Mouse (Mus musculus) midbrain, postnatal 0 days (tissue): ENCODE measurements around the gene Mat2a. TPM values are rescaled to one million over a fixed set of nuclear protein-coding genes. Genes with fewer than 3 reads are reported as not detected.
A peak's percentile ranks its signal among the peaks of the same experiment; 100 is the strongest.
"Not testable (repeated sequence)": the region's sequence is repeated elsewhere in the genome, so short reads cannot be mapped to it uniquely, and the experiment has no call there.

Experiments
- ATAC-seq: fragments of 200-750 bp; cut with Nextera tagmentation; 2 replicates; pipeline ENCODE4 v1.8.0; 2017; ENCODE audit warnings: moderate number of reproducible peaks, mild to moderate bottlenecking, moderate TSS enrichment, moderate library complexity; ENCODE audit not compliant: low FRiP score
- DNase-seq: peaks from one replicate; pipeline ENCODE4 v3.0.0-alpha.2; 2015; ENCODE audit warnings: low spot score
- H3K27ac ChIP-seq: fragments of 300-500 bp; sonication (generic); 2 replicates; pipeline ENCODE4 v1.5.1; 2014; ENCODE audit warnings: low read depth, mild to moderate bottlenecking, low read length, mixed read lengths
- H3K27me3 ChIP-seq: fragments of 300-500 bp; sonication (generic); 2 replicates; pipeline ENCODE4 v1.6.1; 2014; ENCODE audit warnings: low read length, control low read depth, mixed read lengths; ENCODE audit not compliant: insufficient read depth
- H3K36me3 ChIP-seq: fragments of 300-500 bp; sonication (generic); 2 replicates; pipeline ENCODE4 v1.6.1; 2014; ENCODE audit warnings: low read length, control low read depth, mixed read lengths; ENCODE audit not compliant: insufficient read depth
- H3K4me1 ChIP-seq: fragments of 300-500 bp; sonication (generic); 2 replicates; pipeline ENCODE4 v1.6.1; 2014; ENCODE audit warnings: mild to moderate bottlenecking, control low read depth, antibody characterized with exemption, low read length, mixed read lengths; ENCODE audit not compliant: insufficient read depth
- H3K4me2 ChIP-seq: fragments of 300-500 bp; sonication (generic); 2 replicates; pipeline ENCODE4 v1.6.1; 2014; ENCODE audit warnings: low read depth, mild to moderate bottlenecking, low read length, mixed read lengths; ENCODE audit not compliant: poor library complexity, severe bottlenecking
- H3K4me3 ChIP-seq: fragments of 300-500 bp; sonication (generic); 2 replicates; pipeline ENCODE4 v1.5.1; 2014; ENCODE audit warnings: low read depth, mild to moderate bottlenecking, low read length, moderate library complexity
- H3K9ac ChIP-seq: fragments of 300-500 bp; sonication (generic); replicated peaks from 2 replicates; pipeline ENCODE4 v1.6.1; 2014; ENCODE audit warnings: mild to moderate bottlenecking, low read length, moderate library complexity, mixed read lengths; ENCODE audit not compliant: poor library complexity, severe bottlenecking
- H3K9me3 ChIP-seq: fragments of 300-500 bp; sonication (generic); 2 replicates; pipeline ENCODE4 v1.6.1; 2016; ENCODE audit warnings: low read length, control low read depth
- CTCF ChIP-seq: IDR thresholded peaks from 2 replicates; pipeline ENCODE4 v1.5.1; 2016; ENCODE audit warnings: antibody characterized with exemption, mild to moderate bottlenecking
- WGBS: fragments of 180-500 bp; shearing (Covaris S2); extraction: QIAGEN DNeasy Blood & Tissue Kit; methylation state at CpG from one replicate; pipeline ENCODE4 v1.1.7; 2014; 5-methylcytosine and 5-hydroxymethylcytosine counted together
- polyA plus RNA-seq: library from polyadenylated mRNA; unstranded; fragments of >200 nt; fragmentation: Nextera tagmentation; extraction: Ambion mirVana; gene quantifications from 2 replicates; pipeline ENCODE4 v1.2.1, GENCODE M21; 2015
- total RNA-seq: library from RNA; depleted of rRNA; stranded (reverse); fragments of >200 nt; gene quantifications from 2 replicates; pipeline ENCODE4 v1.2.3, GENCODE M21; 2014

Mat2a gene
- total and polyA plus RNA-seq, 2 experiments from 2014 or later: 120 to 298 TPM

DNA sequence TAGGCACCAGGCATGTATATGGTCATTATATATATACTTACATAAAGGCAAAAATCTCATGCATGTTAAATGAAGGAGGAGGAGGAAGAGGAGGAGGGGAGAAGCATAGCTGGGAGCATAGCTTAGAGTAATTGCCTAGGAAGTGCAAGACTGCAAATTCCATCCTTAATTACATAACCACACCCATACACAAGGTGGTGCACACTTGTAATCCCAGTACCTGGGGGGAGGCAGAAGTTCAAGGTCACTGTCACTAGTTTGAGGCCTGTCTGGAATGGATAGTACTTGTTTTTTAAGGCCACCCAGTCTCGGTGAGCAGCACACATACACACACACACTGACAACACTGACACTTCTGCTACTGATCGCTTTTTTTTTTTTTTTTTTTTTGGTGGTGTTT lies 13.0 kb upstream of the Mat2a start:
- Histone ChIP-seq H3K36me3 (no peaks in the 10 kb centered on the region), H3K27ac (no peak overlapping the region), H3K9me3 (no peaks in the 10 kb centered on the region), H3K9ac (no peak overlapping the region), H3K4me2 (no peak overlapping the region), H3K27me3 (no peaks in the 10 kb centered on the region), H3K4me1 (0 out of 2 replicates have a peak, but pooled peaks cover 5% of the 10 kb centered on the region), H3K4me3 (no peak overlapping the region)
- WGBS: 92% methylated on average over 2 of the region's 2 CpGs
- ATAC-seq: no peak
- no peak for DNase-seq
- TF ChIP-seq CTCF: no peak

DNA sequence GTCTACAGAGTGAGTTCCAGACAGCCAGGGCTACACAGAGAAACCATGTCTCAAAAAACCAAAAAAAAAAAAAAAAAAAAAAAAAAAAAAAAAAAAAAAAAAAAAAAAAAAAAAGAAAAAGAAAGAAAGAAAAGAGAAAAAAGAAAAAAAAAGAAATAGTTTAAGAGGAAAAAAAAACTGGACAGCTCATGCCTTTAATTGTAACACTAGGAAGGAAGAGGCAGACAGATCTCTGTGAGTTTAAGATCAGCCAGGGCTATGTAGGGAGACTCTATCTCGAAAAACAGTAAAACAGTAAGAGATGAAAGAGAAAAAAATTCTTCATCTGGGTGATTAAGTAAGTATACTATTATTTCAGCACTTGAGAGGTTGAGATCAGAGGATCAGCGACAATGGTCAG lies 12.4 kb upstream of the Mat2a start:
- not testable (repeated sequence) for H3K4me2 ChIP-seq, DNase-seq, ATAC-seq, H3K9ac ChIP-seq, H3K27ac ChIP-seq, H3K27me3 ChIP-seq, H3K4me1 ChIP-seq, H3K9me3 ChIP-seq, H3K36me3 ChIP-seq, H3K4me3 ChIP-seq
- 71% methylated on average over 2 of the region's 2 CpGs for WGBS

DNA sequence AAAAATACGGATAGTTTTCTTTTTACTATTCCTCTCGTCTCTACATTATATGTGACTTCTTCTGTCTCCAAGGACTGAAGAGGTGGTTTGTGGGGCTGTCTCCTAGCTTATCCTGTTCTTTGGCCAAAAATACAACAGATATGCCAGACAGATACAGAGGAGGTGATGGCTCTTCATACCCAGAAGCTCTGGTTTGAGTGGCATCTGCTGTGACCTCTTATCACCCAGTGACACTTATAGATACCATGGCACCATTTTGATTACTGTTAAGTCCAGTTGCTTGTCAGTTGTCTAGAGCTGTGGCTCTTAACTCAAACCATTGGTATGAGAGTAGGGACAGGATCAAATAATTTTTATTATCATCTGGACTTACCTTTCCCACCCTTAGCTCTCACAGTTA lies 8.1 kb upstream of the Mat2a start:
- Histone ChIP-seq H3K9me3 (no peaks in the 10 kb centered on the region), H3K9ac (no peak overlapping the region), H3K36me3 (no peaks in the 10 kb centered on the region), H3K4me1 (no peaks in the 10 kb centered on the region), H3K4me3 (no peak overlapping the region), H3K27me3 (no peaks in the 10 kb centered on the region), H3K4me2 (no peak overlapping the region), H3K27ac (no peak overlapping the region)
- TF ChIP-seq CTCF: no peak
- ATAC-seq: no peak
- DNase-seq: no peak
- 94% methylated on average over 2 of the region's 2 CpGs for WGBS

DNA sequence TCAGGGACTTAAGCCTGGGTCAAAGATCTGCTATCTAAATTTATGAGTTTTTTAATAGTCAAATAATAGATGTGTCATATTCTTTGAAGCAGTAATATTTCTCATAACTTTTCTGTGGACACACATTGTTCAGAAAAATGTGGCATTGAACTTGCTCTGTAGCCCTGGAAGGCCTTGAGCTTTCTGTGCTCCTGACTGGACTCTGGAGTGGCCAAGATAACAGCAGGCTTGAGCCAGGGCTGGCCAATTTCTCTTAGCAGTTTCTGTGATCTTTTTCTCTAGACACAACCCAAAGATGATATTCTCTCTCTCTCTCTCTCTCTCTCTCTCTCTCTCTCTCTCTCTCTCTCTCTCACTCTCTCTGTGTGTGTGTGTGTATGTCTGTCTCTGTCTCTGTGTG lies 5.7 kb upstream of the Mat2a start:
- H3K4me3 ChIP-seq: no peak overlapping the region
- no peak overlapping the region for H3K4me2 ChIP-seq
- ATAC-seq: no peak
- no peak overlapping the region for H3K27ac ChIP-seq
- H3K27me3 ChIP-seq: no peaks in the 10 kb centered on the region
- H3K36me3 ChIP-seq: no peaks in the 10 kb centered on the region
- H3K9ac ChIP-seq: no peak overlapping the region
- H3K4me1 ChIP-seq: peaks cover 12% of the 10 kb centered on the region; the same call in 1 of the 2 replicates
- TF ChIP-seq CTCF: no peak
- DNase-seq: no peak
- no peaks in the 10 kb centered on the region for H3K9me3 ChIP-seq

DNA sequence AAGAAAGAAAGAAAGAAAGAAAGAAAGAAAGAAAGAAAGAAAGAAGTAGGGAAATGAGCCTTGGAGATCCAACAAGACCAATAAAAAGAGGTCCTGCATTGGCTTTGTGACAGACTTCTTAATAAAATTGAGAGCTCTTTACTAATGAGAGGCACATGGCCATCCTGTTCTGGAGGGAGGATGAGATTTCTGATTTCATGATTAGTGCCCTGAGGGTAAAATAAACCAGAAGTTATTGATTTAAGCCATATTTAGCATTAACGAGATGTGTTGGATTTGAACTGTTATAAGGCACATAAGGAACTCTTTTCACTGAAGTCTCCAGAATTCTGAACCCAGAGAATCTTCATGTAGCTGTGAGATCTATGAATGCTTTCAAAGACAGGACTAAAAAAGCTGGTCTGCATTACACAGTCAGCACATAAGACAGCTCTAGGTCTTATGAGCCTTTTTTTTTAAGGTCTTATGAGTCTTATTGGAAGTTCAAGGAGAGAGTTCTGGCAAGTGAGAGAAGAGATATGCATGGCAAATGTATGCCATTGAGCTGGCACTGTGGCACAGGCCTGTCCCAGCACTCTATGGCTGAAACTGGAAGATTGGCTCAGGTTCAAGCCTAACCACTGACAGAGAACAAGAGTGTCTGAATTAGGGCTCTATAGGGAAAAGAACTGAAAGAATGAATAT lies 3.7 kb upstream of the Mat2a start:
- H3K9ac ChIP-seq: no peak overlapping the region
- H3K27ac ChIP-seq: no peak overlapping the region
- H3K4me3 ChIP-seq: no peak overlapping the region
- ATAC-seq (no peak), DNase-seq (no peak)
- no peak for TF ChIP-seq CTCF
- WGBS: 76% methylated on average over 1 of the region's 1 CpGs
- no peak overlapping the region for H3K4me2 ChIP-seq
- peaks cover 12% of the 10 kb centered on the region; the same call in 1 of the 2 replicates for H3K4me1 ChIP-seq
- H3K36me3 ChIP-seq: no peaks in the 10 kb centered on the region
- no peaks in the 10 kb centered on the region for H3K9me3 ChIP-seq
- no peaks in the 10 kb centered on the region for H3K27me3 ChIP-seq

DNA sequence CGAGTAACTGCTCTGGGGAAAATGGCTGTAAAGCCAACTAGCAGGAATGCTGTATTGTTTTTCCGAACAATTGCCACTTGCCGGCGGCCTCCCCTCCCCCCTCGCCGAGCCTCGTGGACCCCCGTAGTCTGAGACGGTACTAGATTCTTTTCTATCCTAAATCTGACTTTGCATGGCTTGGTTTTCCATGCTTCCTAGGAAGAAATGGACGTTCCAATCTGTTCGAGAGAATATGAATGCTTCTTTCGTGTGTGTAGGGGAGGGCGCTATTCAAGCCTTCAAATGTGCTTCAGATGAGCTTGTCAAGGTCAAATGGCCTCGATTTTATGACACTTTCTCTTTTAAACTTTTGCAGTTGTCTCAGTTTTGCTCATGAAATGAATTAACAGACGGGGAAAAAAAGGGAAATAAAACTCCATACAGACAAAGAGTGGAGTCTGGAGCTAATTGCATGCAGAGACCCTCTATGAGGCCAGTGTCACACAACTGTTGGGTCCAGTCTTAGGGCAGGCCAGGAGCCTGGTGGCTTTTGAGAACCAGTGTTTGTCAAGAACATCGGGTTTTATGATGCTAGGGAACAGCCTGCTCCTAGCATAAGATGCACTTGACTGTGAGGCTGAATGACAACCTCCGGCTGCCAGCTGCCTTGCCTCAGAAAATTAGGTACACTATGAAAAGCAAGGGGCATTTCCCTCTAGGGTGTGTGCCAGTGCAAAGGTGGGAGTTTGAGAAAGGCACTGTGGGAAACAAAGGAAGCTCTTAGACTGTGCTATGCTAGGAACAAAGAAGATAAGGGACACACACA lies 1.0 kb upstream of the Mat2a start:
- peak overlapping the region; percentile 99 for H3K27ac ChIP-seq
- no peak for TF ChIP-seq CTCF
- H3K4me1 ChIP-seq: peaks cover 12% of the 10 kb centered on the region; the same call in 1 of the 2 replicates
- ATAC-seq (no peak), DNase-seq (no peak)
- H3K9me3 ChIP-seq: no peaks in the 10 kb centered on the region
- H3K4me3 ChIP-seq: peak overlapping the region; percentile 86
- H3K36me3 ChIP-seq: peaks cover 7% of the 10 kb centered on the region
- H3K9ac ChIP-seq: peak overlapping the region; percentile 100
- H3K4me2 ChIP-seq: peak overlapping the region; percentile 69
- no peaks in the 10 kb centered on the region for H3K27me3 ChIP-seq
- 5% methylated on average over 17 of the region's 17 CpGs for WGBS
